Mouse (Mus musculus): ENCODE data around the gene Lhx2.

Lhx2 gene

DNA sequence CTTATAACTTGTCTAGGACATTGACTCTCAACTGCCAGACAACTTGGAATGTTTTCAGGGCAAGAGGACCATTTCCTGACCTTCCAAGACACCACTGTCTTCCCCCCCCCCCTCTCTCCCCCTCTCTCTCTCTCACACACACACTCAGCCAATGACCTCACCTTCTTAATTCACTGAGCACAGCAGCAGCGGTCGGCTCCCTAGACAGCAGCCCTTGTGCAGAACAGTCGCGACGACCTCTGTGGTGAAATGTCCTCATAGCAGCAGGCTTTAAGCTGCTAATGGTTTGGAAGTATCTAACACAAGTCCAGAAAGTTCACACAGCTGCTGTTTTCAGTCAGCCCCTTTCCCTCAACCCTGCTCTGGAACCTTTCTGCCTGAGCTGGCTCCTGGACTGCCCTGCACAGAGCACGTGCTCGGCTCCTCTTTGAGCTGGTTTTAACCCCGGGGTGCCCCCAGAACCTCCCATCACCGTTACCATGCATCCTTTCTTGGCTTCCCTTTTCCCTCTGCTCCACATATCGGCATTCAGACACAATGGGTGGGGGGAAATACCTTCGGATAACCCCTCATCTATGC is 73.6 kb downstream of the Lhx2 start:
- DNase-seq: peak; percentile 64

GRCm38 (mm10) chr2:38417970-38418369 is 78.9 kb downstream of the Lhx2 start:
- peak; percentile 50 for DNase-seq

Data from retina, postnatal 1 day (tissue).